Mouse (Mus musculus): ENCODE results near the gene Scg5.

DNA sequence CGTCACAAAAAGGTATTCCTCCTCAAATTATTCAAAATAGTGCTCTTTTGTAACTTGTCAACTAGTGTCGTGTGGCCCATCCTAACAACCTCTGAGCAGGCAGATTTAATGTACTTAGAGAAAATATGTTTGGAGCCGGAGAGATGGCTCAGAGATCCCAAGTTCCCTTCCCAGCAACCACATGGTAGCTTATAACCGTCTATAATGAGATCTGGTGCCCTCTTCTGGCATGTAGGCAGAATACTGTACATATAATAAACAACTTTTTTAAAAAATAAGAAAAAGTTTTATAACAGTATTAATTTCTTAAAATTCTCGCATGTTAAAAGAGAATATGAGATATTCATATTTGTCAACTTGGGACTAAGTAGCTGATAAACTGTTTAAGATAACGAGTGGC, 50.9 kb downstream of the Scg5 start:
- TF ChIP-seq CTCF (IDR thresholded peaks at IDR 0.05) (peak; percentile 13; the same call in 1 of the 2 replicates), EP300 (IDR thresholded peaks at IDR 0.05) (no peak)

Measured in lung, postnatal 0 days (tissue).